In the genomic region with DNA sequence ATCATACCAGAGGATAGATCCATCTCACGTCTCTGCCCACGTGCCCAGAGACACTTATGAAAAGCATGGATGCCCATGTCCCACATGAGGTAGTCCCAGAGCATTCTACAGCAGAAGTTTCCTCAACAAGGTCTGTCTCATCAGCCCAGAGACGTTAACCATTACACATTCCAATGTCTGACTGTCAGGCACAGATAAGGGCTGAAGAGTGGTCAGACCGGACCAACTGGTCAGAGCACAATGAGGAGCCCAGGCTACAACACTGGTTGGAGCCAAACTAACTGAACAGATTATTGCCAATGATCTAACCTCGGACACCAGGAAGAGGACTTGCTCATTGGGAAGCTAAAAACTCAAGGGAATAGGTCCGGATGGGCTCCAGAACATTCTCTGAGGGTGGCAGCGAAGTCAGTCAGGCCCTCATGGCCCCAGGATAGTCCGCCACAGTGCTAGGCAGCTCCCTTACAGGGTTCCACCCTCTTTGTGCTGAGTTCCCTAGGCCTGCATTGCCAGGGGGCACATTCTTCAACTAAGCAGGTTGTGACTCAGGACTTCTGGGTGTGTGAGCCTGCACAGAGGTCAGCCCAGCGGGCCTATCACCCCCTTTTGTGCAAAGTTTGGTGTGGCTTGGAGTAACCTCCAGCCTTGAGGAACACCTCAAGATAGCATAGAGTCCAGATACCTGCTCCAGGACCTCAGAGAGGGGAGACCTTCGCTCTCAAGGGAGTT, we compare ENCODE assay signal across 16 mouse cellular contexts. TPM values are rescaled to one million over a fixed set of nuclear protein-coding genes. Genes with fewer than 3 reads are reported as not detected.
DNase-seq lines count a peak whose midpoint lies in the region; ATAC-seq lines count a peak whose summit lies in the region.
"Had no signal": no experiment of that assay in that cellular context is flagged by ENCODE, and none has a peak within 500 bp of the region (broad histone marks: within the 10 kb centered on the region; RNA-seq: fewer than 3 reads in every experiment).

A gene (plus strand): TSS at position 714 of the 729 bp plus-strand sequence.

- H3K4me2 ChIP-seq in heart, embryonic 14.5 days (ENCODE audit: low read length): no peak within 1 kb of the TSS
- no peak within 1 kb of the TSS for H3K4me2 ChIP-seq in embryonic facial prominence, embryonic 11.5 days (ENCODE audit: low read depth, low read length)
- H3K4me2 ChIP-seq in limb, embryonic 15.5 days: no peak within 1 kb of the TSS
- H3K4me2 ChIP-seq in midbrain, embryonic 15.5 days: no peak within 1 kb of the TSS
- H3K4me2 ChIP-seq: liver, embryonic 15.5 days had no signal

- H3K4me1 ChIP-seq in heart, embryonic 14.5 days (ENCODE audit: control insufficient read depth in 2 of 2, insufficient read depth in 2 of 2, low read length in 2 of 2): peaks cover 25 to 29% of the 10 kb centered on the region in 2 experiments
- H3K4me1 ChIP-seq in embryonic facial prominence, embryonic 11.5 days (ENCODE audit: control insufficient read depth, insufficient read depth, low read length): no peaks in the 10 kb centered on the region
- peaks cover 68% of the 10 kb centered on the region for H3K4me1 ChIP-seq in limb, embryonic 15.5 days
- H3K4me1 ChIP-seq in midbrain, embryonic 15.5 days: peaks cover 7% of the 10 kb centered on the region

- DNase-seq in heart, adult 9 months (ENCODE audit: low spot score in 2 of 2): no peak
- DNase-seq in 3134 (ENCODE audit: extremely low read depth, insufficient read length, low spot score): peak; percentile 64
- DNase-seq in embryonic facial prominence, embryonic 11.5 days (ENCODE audit: low spot score): no peak
- DNase-seq: adrenal gland, postnatal 14 days; cerebellum, adult 8-10 months; layer of hippocampus, adult 9-11 months; right cerebral cortex, postnatal 14 days had no signal

- H3K36me3 ChIP-seq in heart, embryonic 14.5 days (ENCODE audit: control insufficient read depth, insufficient read depth, low read length): no peaks in the 10 kb centered on the region
- H3K36me3 ChIP-seq in embryonic facial prominence, embryonic 11.5 days (replicated peaks; ENCODE audit: control insufficient read depth, insufficient read depth, low read depth, low read length): no peaks in the 10 kb centered on the region
- no peaks in the 10 kb centered on the region for H3K36me3 ChIP-seq in limb, embryonic 15.5 days
- H3K36me3 ChIP-seq in midbrain, embryonic 15.5 days (replicated peaks): no peaks in the 10 kb centered on the region
- H3K36me3 ChIP-seq: liver, embryonic 15.5 days had no signal

- H3K27me3 ChIP-seq in heart, embryonic 14.5 days (ENCODE audit: control insufficient read depth, insufficient read depth, low read length): no peaks in the 10 kb centered on the region
- H3K27me3 ChIP-seq in embryonic facial prominence, embryonic 11.5 days (ENCODE audit: control insufficient read depth, insufficient read depth, low read length): no peaks in the 10 kb centered on the region
- H3K27me3 ChIP-seq in limb, embryonic 15.5 days: no peaks in the 10 kb centered on the region
- H3K27me3 ChIP-seq in midbrain, embryonic 15.5 days (replicated peaks): no peaks in the 10 kb centered on the region

- no peaks in the 10 kb centered on the region for H3K9me3 ChIP-seq in heart, embryonic 14.5 days (ENCODE audit: control insufficient read depth, low read length)
- H3K9me3 ChIP-seq in embryonic facial prominence, embryonic 11.5 days (replicated peaks; ENCODE audit: control insufficient read depth, low read length): no peaks in the 10 kb centered on the region
- H3K9me3 ChIP-seq in limb, embryonic 15.5 days: no peaks in the 10 kb centered on the region
- no peaks in the 10 kb centered on the region for H3K9me3 ChIP-seq in midbrain, embryonic 15.5 days
- H3K9me3 ChIP-seq: liver, embryonic 15.5 days had no signal

- H3K9ac ChIP-seq in heart, embryonic 14.5 days (ENCODE audit: low read length): 0 out of 2 replicates have a peak within 1 kb of the TSS, but pooled peaks have one; percentile 0
- peak within 1 kb of the TSS; percentile 41 for H3K9ac ChIP-seq in embryonic facial prominence, embryonic 11.5 days (replicated peaks; ENCODE audit: low read length)
- H3K9ac ChIP-seq in limb, embryonic 15.5 days: no peak within 1 kb of the TSS
- H3K9ac ChIP-seq in midbrain, embryonic 15.5 days: no peak within 1 kb of the TSS
- H3K9ac ChIP-seq: liver, embryonic 15.5 days had no signal

- WGBS in heart, embryonic 14.5 days: 63% methylated on average over 10 of the region's 10 CpGs
- 78% methylated on average over 10 of the region's 10 CpGs for WGBS in embryonic facial prominence, embryonic 11.5 days
- WGBS in limb, embryonic 15.5 days: 70% methylated on average over 10 of the region's 10 CpGs
- 88% methylated on average over 10 of the region's 10 CpGs for WGBS in midbrain, embryonic 15.5 days

- H3K4me3 ChIP-seq in heart, embryonic 14.5 days (ENCODE audit: control insufficient read depth in 1 of 2, insufficient read depth in 1 of 2, low read depth in 1 of 2, low read length in 2 of 2): no peak within 1 kb of the TSS
- no peak within 1 kb of the TSS for H3K4me3 ChIP-seq in embryonic facial prominence, embryonic 11.5 days (ENCODE audit: low read depth, low read length)
- H3K4me3 ChIP-seq in limb, embryonic 15.5 days: no peak within 1 kb of the TSS
- H3K4me3 ChIP-seq in midbrain, embryonic 15.5 days: no peak within 1 kb of the TSS
- H3K4me3 ChIP-seq: liver, embryonic 15.5 days had no signal

- peak within 1 kb of the TSS; percentile 29 to 60; a peak in 3 of 4 replicates for H3K27ac ChIP-seq in heart, embryonic 14.5 days (replicated peaks in 1 of 2; ENCODE audit: control insufficient read depth in 1 of 2, insufficient read depth in 1 of 2, low read depth in 2 of 2, low read length in 2 of 2)
- no peak within 1 kb of the TSS for H3K27ac ChIP-seq in embryonic facial prominence, embryonic 11.5 days (replicated peaks; ENCODE audit: low read depth, low read length)
- peak within 1 kb of the TSS; percentile 92 for H3K27ac ChIP-seq in limb, embryonic 15.5 days
- no peak within 1 kb of the TSS for H3K27ac ChIP-seq in midbrain, embryonic 15.5 days
- H3K27ac ChIP-seq: liver, embryonic 15.5 days had no signal

- no peak for ATAC-seq in heart, embryonic 14.5 days (ENCODE audit: insufficient number of reproducible peaks, insufficient read depth, low FRiP score, low read depth)
- no peak for ATAC-seq in embryonic facial prominence, embryonic 11.5 days (replicated peaks; ENCODE audit: insufficient number of reproducible peaks, low FRiP score, low TSS enrichment, low read depth)
- ATAC-seq in limb, embryonic 15.5 days (ENCODE audit: insufficient number of reproducible peaks, low FRiP score, low TSS enrichment, low read depth): no peak
- no peak for ATAC-seq in midbrain, embryonic 15.5 days (replicated peaks)
- no peak for ATAC-seq in frontal cortex, adult (ENCODE audit: low TSS enrichment)
- no peak for ATAC-seq in activated CD4-positive, CD25-positive, alpha-beta regulatory T cell, adult 4 months
- ATAC-seq: forebrain, embryonic 16.5 days; hindbrain, embryonic 16.5 days had no signal

RNA-seq across cellular contexts. Expression of the gene that starts here (rescaled TPM):
- not detected in 2 replicates for polyA plus RNA-seq in heart, embryonic 14.5 days (2014; fragmentation: Nextera tagmentation; extraction: Ambion mirVana)
- 0.52 TPM in 1 of 2 replicates, not detected in the other for polyA plus RNA-seq in embryonic facial prominence, embryonic 11.5 days (2014; fragmentation: Nextera tagmentation; extraction: Ambion mirVana)
- polyA plus RNA-seq in limb, embryonic 15.5 days (2015; fragmentation: Nextera tagmentation; extraction: Ambion mirVana): 6.3 and 6.7 TPM in 2 replicates
- polyA plus RNA-seq in midbrain, embryonic 15.5 days (2015; fragmentation: Nextera tagmentation; extraction: Ambion mirVana): not detected in 2 replicates
- not detected for polyA plus RNA-seq in activated CD4-positive, CD25-positive, alpha-beta regulatory T cell, adult 4 months (2017; shearing (Covaris generic))
- polyA plus RNA-seq: forebrain, embryonic 16.5 days; hindbrain, embryonic 16.5 days; midbrain, postnatal 0 days had no signal

Comparison
In these comparisons a context has a peak if more than half of its experiments do, and no peak if none do; other contexts are left out.
1. H3K27ac ChIP-seq: peak in heart, embryonic 14.5 days (2 of 2) and limb, embryonic 15.5 days (single experiment); none in embryonic facial prominence, embryonic 11.5 days (single experiment) and midbrain, embryonic 15.5 days (single experiment).
2. H3K9ac ChIP-seq: peak in heart, embryonic 14.5 days (single experiment) and embryonic facial prominence, embryonic 11.5 days (single experiment); none in limb, embryonic 15.5 days (single experiment) and midbrain, embryonic 15.5 days (single experiment).